Mouse (Mus musculus): Measurements from ENCODE around the gene Adprm. TPM values are rescaled to one million over a fixed set of nuclear protein-coding genes. Genes with fewer than 3 reads are reported as not detected.
"Not testable (repeated sequence)": the region's sequence is repeated elsewhere in the genome, so short reads cannot be mapped to it uniquely, and the experiment has no call there.

Adprm gene
- total and polyA plus RNA-seq, 2 experiments from 2014 or later, result 15.6 to 29.5 TPM

DNA sequence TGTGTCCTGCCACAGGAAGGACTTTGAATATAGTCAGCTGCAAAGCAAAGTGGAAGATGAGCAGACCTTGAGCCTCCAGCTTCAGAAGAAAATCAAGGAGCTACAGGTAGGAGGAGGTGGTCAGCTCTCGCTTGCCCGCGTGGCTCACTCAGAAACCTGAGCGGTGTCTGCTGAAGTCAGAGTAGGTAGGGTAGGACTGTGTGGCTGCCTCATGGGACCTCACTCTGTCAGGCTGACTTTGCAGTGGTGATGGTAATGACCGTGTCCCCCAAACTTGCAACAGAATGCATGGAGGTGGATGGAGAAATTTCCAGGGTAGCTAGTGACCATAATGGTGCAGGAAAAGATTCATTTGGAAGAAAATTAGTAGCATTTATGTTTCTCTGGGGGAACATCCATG lies 41.3 kb upstream of the Adprm start:
- WGBS, result 95% methylated on average over 5 of the region's 5 CpGs
- no peak overlapping the region for H3K4me2 ChIP-seq (ENCODE audit: low read depth, low read length)
- H3K4me1 ChIP-seq (ENCODE audit: insufficient read depth, low read length), result no peaks in the 10 kb centered on the region
- H3K9me3 ChIP-seq (ENCODE audit: low read length), result no peaks in the 10 kb centered on the region
- TF ChIP-seq CTCF (IDR thresholded peaks at IDR 0.05; ENCODE audit: low read depth), result no peak
- no peak for ATAC-seq
- no peak overlapping the region for H3K27ac ChIP-seq
- no peaks in the 10 kb centered on the region for H3K27me3 ChIP-seq (ENCODE audit: insufficient read depth, low read length)
- H3K9ac ChIP-seq (replicated peaks; ENCODE audit: low read length), result no peak overlapping the region
- no peak for DNase-seq (ENCODE audit: low spot score)
- no peaks in the 10 kb centered on the region for H3K36me3 ChIP-seq (ENCODE audit: insufficient read depth, low read length)
- no peak overlapping the region for H3K4me3 ChIP-seq (ENCODE audit: low read length)

DNA sequence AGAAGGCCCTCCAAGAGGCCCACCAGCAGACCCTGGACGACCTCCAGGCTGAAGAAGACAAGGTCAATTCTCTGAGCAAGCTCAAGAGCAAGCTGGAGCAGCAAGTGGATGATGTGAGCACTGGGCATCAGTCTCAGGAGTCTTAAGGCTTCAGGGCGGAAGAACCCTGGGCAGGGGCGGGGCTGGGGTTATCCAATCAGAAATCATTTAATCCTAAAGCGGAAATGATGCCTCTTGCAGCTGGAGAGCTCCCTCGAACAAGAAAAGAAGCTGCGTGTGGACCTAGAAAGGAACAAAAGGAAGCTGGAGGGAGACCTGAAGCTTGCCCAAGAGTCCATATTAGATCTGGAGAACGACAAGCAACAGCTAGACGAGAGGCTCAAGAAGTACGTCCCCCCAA lies 40.8 kb upstream of the Adprm start:
- WGBS, result 84% methylated on average over 9 of the region's 9 CpGs
- ATAC-seq, result no peak
- H3K27ac ChIP-seq, result no peak overlapping the region

DNA sequence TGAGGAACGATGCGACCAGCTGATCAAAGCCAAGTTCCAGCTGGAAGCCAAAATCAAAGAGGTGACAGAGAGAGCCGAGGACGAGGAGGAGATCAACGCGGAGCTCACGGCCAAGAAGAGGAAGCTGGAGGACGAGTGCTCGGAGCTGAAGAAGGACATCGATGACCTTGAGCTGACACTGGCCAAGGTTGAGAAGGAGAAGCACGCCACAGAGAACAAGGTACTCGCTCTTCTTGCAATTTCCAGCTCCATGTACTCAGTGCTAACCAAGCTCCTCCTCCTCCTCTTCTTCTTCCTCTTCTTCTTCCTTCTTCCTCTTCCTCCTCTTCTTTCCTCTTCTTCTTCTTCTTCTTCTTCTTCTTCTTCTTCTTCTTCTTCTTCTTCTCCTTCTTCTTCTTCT lies 40.0 kb upstream of the Adprm start:
- not testable (repeated sequence) for H3K4me1 ChIP-seq (ENCODE audit: insufficient read depth, low read length); H3K9me3 ChIP-seq (ENCODE audit: low read length); H3K9ac ChIP-seq (replicated peaks; ENCODE audit: low read length); H3K27ac ChIP-seq; H3K4me3 ChIP-seq (ENCODE audit: low read length); ATAC-seq; H3K27me3 ChIP-seq (ENCODE audit: insufficient read depth, low read length); H3K36me3 ChIP-seq (ENCODE audit: insufficient read depth, low read length); DNase-seq (ENCODE audit: low spot score); H3K4me2 ChIP-seq (ENCODE audit: low read depth, low read length)
- WGBS, result 86% methylated on average over 12 of the region's 12 CpGs

More for the DNA sequence above, 40.8 kb upstream of the Adprm start:
- H3K9ac ChIP-seq (replicated peaks; ENCODE audit: low read length), result no peak overlapping the region
- H3K36me3 ChIP-seq (ENCODE audit: insufficient read depth, low read length), result no peaks in the 10 kb centered on the region
- no peak overlapping the region for H3K4me3 ChIP-seq (ENCODE audit: low read length)
- no peaks in the 10 kb centered on the region for H3K27me3 ChIP-seq (ENCODE audit: insufficient read depth, low read length)
- no peaks in the 10 kb centered on the region for H3K9me3 ChIP-seq (ENCODE audit: low read length)
- no peak overlapping the region for H3K4me2 ChIP-seq (ENCODE audit: low read depth, low read length)
- no peaks in the 10 kb centered on the region for H3K4me1 ChIP-seq (ENCODE audit: insufficient read depth, low read length)
- no peak for TF ChIP-seq CTCF (IDR thresholded peaks at IDR 0.05; ENCODE audit: low read depth)
- DNase-seq (ENCODE audit: low spot score), result no peak

DNA sequence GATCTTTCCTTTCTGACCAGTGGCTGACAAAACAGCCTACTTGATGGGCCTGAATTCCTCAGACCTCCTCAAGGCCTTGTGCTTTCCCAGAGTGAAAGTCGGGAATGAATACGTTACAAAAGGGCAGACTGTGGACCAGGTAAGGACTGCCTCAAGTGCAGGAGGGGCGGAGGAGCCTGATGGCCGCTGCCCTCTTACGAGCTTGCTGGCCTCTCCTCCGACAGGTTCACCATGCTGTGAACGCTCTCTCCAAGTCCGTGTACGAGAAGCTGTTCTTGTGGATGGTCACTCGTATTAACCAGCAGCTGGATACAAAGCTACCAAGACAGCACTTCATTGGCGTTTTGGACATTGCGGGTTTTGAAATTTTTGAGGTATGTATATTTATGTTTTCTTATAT lies 34.8 kb upstream of the Adprm start:
- no peak for TF ChIP-seq CTCF (IDR thresholded peaks at IDR 0.05; ENCODE audit: low read depth)
- Histone ChIP-seq H3K36me3 (ENCODE audit: insufficient read depth, low read length) (no peaks in the 10 kb centered on the region), H3K27me3 (ENCODE audit: insufficient read depth, low read length) (peaks cover 13% of the 10 kb centered on the region; the same call in 1 of the 2 replicates), H3K4me1 (ENCODE audit: insufficient read depth, low read length) (no peaks in the 10 kb centered on the region), H3K27ac (no peak overlapping the region), H3K9ac (replicated peaks; ENCODE audit: low read length) (no peak overlapping the region), H3K9me3 (ENCODE audit: low read length) (no peaks in the 10 kb centered on the region), H3K4me2 (ENCODE audit: low read depth, low read length) (no peak overlapping the region), H3K4me3 (ENCODE audit: low read length) (no peak overlapping the region)
- ATAC-seq (no peak), DNase-seq (ENCODE audit: low spot score) (no peak)
- 86% methylated on average over 12 of the region's 12 CpGs for WGBS

DNA sequence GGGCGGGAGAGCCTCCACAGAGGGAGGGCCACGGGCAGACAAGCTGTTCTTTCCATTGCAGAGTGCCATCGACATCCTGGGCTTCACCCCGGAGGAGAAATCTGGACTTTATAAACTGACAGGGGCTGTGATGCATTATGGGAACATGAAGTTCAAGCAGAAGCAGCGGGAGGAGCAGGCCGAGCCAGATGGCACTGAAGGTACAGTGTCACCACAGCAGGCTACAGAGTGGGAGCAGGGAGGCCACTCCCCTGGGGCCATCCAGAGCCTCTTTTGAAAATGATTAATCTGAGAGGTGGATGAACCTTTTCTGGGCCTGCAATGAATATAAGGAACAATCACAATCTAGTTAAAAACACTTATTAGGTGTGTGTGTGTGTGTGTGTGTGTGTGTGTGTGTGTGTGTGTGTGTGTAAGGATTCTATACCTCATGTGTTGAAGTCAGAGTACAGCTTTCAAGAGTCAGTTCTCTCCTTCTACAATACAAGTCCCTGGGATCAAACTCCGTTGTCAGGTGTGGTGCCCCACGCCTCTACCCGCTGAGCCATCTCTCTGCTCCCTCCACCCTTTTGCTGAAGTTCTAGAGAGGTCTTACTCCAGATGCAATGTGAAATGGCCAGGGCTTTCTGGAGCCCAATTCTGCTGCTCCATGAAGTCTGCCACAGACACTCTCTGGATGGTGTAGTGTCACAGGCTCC lies 34.2 kb upstream of the Adprm start:
- 58% methylated on average over 9 of the region's 9 CpGs for WGBS
- no peaks in the 10 kb centered on the region for H3K36me3 ChIP-seq (ENCODE audit: insufficient read depth, low read length)

DNA sequence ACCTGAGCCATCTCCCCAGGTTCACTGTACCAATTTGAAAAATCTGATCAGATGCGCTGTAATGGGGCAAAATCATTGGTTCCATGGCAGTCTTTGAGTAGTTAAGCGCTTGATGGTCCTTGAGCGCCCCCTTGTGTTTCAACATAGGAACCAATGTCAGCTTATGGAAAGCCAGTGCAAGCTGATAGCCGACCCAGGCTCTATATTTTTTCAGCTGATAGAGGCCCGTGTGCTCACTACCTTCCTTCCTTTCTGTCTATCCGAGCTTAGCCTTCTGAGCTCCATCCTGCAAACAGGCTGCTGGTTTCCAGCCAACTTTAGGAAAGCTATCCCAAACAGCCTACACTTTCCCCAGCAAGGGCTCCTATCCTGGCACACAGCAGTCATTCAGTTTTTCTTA lies 33.1 kb upstream of the Adprm start:
- TF ChIP-seq CTCF (IDR thresholded peaks at IDR 0.05; ENCODE audit: low read depth), result peak; percentile 90
- DNase-seq (ENCODE audit: low spot score), result peak; percentile 91
- 5% methylated on average over 6 of the region's 6 CpGs for WGBS
- ATAC-seq, result peak; percentile 64
- H3K4me3 ChIP-seq (ENCODE audit: low read length), result no peak overlapping the region
- no peaks in the 10 kb centered on the region for H3K9me3 ChIP-seq (ENCODE audit: low read length)
- no peaks in the 10 kb centered on the region for H3K36me3 ChIP-seq (ENCODE audit: insufficient read depth, low read length)
- no peak overlapping the region for H3K27ac ChIP-seq
- H3K4me2 ChIP-seq (ENCODE audit: low read depth, low read length), result no peak overlapping the region
- peaks cover 13% of the 10 kb centered on the region; the same call in 1 of the 2 replicates for H3K27me3 ChIP-seq (ENCODE audit: insufficient read depth, low read length)
- H3K4me1 ChIP-seq (ENCODE audit: insufficient read depth, low read length), result no peaks in the 10 kb centered on the region
- no peak overlapping the region for H3K9ac ChIP-seq (replicated peaks; ENCODE audit: low read length)

More for the DNA sequence above, 34.2 kb upstream of the Adprm start:
- Histone ChIP-seq H3K4me2 (ENCODE audit: low read depth, low read length) (no peak overlapping the region), H3K4me3 (ENCODE audit: low read length) (no peak overlapping the region), H3K9me3 (ENCODE audit: low read length) (no peaks in the 10 kb centered on the region), H3K9ac (replicated peaks; ENCODE audit: low read length) (no peak overlapping the region), H3K27me3 (ENCODE audit: insufficient read depth, low read length) (peaks cover 13% of the 10 kb centered on the region; the same call in 1 of the 2 replicates), H3K4me1 (ENCODE audit: insufficient read depth, low read length) (no peaks in the 10 kb centered on the region), H3K27ac (no peak overlapping the region)
- TF ChIP-seq CTCF (IDR thresholded peaks at IDR 0.05; ENCODE audit: low read depth), result no peak
- no peak for DNase-seq (ENCODE audit: low spot score)
- no peak for ATAC-seq

DNA sequence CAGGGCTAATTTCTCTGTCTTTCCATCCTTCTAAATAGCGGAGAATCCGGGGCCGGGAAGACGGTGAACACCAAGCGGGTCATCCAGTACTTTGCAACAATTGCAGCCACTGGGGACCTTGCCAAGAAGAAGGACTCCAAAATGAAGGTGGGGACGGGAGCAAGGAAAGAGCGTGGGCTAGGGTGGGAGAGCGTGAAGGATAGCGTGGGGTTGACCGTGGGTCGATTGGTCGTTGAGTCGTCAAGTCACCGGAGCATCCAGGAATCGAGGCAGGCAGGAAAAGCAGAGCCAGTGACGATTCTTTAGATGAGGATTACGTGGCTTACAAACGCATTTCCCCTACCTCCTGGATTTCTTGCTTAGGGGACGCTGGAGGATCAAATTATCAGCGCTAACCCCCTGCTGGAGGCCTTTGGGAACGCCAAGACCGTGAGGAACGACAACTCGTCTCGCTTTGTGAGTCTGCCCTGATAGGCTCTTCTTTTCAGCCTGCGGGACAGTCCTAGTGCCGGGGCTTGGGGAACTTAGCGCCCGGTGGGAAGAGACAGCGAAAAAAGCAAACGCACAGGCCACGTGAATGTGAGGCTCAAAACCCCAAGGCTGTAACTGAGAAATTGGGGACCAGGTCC lies 31.4 kb upstream of the Adprm start:
- Histone ChIP-seq H3K4me3 (ENCODE audit: low read length) (no peak overlapping the region), H3K27me3 (ENCODE audit: insufficient read depth, low read length) (peaks cover 13% of the 10 kb centered on the region; the same call in 1 of the 2 replicates), H3K4me1 (ENCODE audit: insufficient read depth, low read length) (0 out of 2 replicates have a peak, but pooled peaks cover 5% of the 10 kb centered on the region), H3K9ac (replicated peaks; ENCODE audit: low read length) (no peak overlapping the region), H3K4me2 (ENCODE audit: low read depth, low read length) (peak overlapping the region; percentile 21; the same call in 1 of the 2 replicates), H3K36me3 (ENCODE audit: insufficient read depth, low read length) (no peaks in the 10 kb centered on the region), H3K27ac (no peak overlapping the region), H3K9me3 (ENCODE audit: low read length) (no peaks in the 10 kb centered on the region)
- no peak for ATAC-seq
- TF ChIP-seq CTCF (IDR thresholded peaks at IDR 0.05; ENCODE audit: low read depth), result peak; percentile 35; the same call in 1 of the 2 replicates
- 46% methylated on average over 32 of the region's 32 CpGs for WGBS
- DNase-seq (ENCODE audit: low spot score), result no peak

Measured in hindbrain, postnatal 0 days (tissue).